Mouse (Mus musculus) olfactory bulb, adult 2 months (tissue): ENCODE results near the gene Tsnax.

ENCODE experiments used
- CTCF ChIP-seq: fragments of 200-500 bp; IDR thresholded peaks from 2 replicates; pipeline ENCODE4 v1.5.1; 2012; ENCODE audit warnings: low read depth, mild to moderate bottlenecking, low read length, moderate library complexity; ENCODE audit not compliant: insufficient read depth
- POLR2A ChIP-seq: fragments of 200-500 bp; IDR thresholded peaks from 2 replicates; pipeline ENCODE4 v1.6.1; 2012; ENCODE audit warnings: mild to moderate bottlenecking, low read depth, low read length, moderate library complexity; ENCODE audit not compliant: insufficient read depth

- TF ChIP-seq POLR2A (no peak), CTCF (no peak)
Measured at GRCm38 (mm10) chr8:124964966-124965365, 47.8 kb upstream of the Tsnax start.
